Mouse (Mus musculus) frontal cortex, adult (tissue): ENCODE measurements around the gene Dnajc22.

ENCODE experiments used
- ATAC-seq: cut with Nextera tagmentation; 2 replicates; pipeline ENCODE4 v1.9.2; 2017; ENCODE audit warnings: mild to moderate bottlenecking, moderate library complexity, mixed read lengths; ENCODE audit not compliant: low TSS enrichment

The Dnajc22 gene

DNA sequence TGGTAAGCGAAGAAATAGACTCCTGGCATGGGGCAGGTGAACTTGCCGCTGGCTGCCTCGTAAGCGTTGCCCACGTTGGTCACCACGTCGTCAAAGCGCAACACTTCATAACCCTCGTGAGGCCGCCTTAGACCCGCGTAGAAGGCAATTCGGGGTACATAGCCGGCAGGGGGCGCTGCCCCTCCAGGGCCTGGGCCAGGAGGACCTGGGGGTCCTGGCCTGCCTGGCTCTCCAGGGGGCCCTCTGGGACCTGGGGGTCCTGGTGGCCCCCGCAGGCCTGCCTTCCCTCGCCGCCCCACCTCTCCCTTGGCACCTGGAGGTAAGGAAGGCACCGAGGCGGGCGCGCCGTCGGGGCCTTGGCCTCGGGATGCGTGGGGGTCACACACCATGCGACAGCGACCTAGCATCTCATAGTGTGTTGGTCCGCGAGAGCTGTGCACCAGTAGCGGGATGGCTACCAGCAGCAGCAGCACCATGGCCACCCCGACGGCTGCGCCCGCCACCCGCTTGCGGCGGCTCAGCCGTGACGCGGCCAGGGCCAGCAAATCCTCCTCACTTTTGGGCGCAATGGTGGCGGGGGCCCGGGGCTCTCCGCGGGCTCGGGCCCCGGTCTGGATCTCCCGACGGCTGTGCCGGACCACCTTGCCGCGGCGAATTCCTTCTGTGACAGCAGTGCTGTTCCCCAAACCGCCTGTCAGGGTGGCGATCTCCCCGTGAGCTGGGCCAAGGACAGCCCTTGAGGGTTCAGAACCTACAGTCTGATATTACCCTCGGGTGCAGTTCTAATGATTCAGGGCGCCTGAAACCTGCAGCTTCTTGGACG, 5.5 kb upstream of the Dnajc22 start, which contains the start of gene C1ql4:
Gene C1ql4, minus strand, starts transcription at position 565 of the 823 bp plus-strand sequence.
- ATAC-seq = no peak

DNA sequence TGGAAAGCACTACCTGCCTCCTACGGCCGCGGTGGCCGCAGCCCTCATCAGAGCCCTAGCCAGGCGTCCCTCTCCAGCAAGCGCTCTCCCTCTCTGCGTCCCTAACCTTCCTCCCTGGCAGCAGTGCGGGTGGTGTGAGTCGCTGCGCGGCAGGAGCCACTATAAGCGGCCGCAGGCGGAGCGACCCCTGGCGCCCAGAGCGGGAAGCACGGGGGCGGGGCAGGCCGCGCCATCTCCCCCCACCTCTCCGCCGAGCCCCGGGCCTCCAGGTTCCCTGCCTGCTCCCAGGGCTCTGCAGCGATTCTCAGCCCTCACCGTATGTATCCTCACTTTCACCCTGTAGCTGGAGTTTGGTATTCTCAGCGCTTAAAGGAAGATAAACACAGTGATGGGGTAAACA, 4.7 kb upstream of the Dnajc22 start:
- peak; percentile 70 for ATAC-seq

DNA sequence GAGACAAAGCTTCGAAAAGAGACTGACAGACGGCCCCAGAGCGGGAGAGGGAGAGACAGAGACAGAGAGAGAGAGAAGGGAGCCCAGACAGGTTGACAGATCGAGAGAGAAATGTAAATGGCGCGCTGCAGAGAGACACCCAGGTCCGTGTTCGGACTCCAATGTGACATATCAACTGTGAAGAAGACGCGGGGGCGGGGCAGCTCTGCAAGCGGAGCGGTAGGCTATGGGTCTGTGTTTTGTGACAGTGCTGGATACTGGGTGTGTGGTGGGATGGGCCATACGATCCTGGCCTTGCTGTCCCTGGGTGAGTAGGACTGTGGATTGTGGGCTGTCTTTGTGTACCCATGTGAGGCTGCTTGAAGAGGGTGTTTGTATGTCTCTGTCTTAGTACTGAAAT, 3.9 kb upstream of the Dnajc22 start:
- no peak for ATAC-seq

DNA sequence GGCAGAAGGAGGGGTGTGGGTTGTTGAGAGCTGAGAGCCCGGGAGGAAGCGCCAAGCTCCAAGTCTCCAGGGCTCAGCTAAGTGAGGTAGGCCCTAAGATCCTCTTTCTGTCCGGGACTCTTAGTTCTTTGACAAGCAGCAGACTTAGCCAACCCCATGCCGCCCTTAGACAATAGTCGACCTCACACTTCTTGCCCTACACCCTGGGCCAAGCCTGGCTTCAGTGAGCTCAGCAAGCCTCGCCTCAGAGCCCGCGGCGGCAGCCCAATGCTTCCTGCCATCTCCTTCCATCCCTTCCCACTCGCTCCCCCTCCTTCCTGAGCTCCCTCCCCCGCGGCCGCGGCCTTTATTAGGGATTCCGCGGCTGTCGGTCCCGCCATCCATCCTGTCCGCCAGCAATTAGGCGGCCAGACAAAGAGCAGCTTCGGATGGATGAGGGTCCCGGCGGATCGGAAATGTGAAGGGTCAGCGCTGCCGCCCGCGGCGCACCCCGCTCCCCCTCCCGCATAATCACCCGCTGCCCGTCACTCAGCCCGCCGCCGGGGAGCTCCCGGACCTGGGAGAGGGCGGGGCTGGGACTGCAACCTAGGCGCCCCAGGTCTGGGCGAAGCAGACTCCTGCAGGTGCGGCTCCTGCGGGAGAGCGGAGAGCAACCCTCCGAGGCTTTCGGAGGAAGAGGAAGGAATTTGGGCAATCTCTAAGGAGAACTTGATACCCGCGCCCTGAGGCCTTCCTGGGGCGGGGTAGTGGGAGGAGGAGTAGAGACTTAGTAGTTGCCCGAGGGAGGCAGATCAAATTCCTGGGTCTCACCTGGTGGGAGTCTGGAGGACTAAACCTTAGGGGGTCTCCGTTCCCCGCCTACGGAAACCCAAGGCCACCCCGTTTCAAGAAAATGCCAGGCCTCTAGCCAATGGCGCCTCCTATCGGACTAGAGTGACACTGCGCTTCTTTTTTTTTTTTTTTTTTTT, 605 bp downstream of the Dnajc22 start:
- ATAC-seq = no peak

DNA sequence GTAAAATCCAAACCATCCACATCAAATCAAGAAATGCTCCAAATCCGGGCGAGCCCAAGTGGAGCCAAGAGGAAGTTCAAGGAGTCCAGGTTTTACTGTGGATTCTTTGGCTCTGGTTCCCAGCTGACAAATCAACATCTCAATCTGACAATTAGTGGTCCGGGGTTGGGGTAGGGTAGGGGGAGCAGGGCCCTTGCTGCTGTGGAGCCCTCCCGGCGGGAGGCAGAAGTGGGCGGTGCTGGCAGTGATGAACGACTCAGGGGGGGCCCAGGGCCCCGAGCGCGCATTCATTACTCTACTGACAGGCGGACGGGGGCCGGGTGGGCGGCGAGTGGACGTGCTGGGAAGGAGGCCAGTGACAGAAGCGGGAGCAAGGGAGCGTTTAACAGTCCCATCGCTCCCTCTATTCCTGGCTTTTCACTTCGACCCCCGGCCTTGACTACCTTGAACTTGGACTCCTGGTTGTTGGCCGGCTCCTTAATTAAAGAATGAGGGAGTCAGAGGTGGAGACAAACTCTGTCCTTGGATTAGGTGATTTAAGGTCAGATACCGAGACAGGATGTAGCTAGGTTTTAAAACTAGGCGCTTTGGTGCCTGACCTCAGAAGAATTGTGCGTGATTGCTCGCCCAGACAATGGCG, 1.8 kb downstream of the Dnajc22 start:
- ATAC-seq = no peak

DNA sequence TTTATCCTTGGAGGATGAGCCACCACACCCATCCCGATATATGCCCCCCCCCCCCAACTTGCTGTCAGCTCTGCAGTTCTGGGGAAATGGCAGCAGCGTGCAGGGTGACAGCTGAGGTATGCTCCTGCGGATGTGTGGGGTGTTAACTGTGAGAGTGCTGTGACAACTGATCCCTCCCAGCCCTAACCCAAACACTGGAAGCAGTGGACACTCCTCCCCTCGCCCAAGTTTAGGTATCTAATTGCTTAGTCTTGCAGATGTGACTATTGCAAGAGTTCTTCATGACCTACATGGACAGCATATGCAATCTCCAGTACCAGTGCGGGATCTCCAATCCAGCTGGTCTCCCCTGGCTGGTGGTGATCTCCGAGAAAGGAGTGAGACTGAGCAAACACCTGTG, 2.4 kb downstream of the Dnajc22 start:
- no peak for ATAC-seq

DNA sequence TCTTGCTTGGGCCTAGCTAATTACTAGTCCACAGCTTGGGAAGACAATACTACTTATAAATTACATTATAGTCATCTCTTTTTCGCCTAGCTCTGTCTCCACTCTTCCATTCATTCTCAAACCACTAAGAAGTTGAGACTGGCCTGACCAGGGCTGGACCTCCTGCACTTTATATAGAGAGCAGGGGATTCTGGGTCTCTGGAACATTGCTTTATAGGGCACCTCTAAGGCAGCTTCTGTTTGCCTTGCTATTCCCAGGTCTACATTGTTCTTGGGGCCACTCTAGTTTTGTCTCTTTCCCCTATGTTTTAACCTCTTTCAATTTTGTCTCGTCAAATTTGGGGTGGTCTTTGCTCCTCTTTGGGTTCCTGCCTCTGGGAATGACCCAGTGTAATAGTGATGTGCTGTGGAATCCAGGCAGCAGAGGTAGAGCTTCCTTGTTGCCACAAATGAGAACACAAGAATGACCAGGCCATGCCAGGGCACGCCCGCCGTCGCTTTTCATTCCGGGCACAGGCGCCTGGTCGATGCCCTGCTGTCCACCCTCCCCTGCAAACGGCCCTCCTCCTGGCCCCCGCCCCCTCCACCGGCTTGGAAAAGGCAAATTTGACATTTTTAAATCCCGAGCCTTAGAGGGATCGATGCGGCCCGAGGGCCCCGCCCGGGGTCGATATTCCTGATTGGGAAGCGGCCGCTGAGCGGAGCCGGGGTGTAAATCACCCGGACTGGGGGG, 3.3 kb downstream of the Dnajc22 start:
- no peak for ATAC-seq

DNA sequence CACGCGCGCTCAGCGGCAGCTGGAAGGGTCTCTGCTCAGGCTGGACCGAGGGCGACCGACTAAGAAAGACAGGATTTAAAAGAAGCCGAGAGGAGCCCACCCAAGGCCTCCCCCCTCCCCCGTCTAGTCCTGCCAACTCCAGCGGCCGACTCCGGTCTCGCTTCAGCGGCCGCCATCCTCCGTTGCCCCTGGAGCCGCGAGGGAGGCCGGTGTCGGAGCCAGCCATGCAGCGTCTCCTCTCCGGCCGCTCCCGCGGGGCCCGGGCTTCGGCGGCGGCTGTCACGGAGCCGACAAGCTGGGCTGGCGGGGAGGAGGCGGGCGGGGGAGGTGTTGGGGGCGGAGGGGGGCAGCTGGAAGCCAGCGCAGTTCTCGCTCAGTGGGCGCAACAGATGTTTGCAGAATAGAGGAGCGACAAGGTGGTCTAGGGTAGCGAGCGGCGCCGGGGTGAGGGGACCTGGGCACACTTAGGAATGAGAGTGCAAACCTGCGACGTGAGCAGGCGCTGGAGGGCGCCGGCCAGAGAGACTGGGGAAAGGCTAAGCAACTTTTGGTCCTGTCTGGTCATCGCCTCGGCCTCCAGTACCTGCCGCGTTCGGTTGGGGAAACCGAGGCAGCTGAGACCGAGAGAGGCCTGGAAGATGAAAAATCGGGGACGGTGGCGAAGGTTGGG, 4.0 kb downstream of the Dnajc22 start:
- no peak for ATAC-seq

DNA sequence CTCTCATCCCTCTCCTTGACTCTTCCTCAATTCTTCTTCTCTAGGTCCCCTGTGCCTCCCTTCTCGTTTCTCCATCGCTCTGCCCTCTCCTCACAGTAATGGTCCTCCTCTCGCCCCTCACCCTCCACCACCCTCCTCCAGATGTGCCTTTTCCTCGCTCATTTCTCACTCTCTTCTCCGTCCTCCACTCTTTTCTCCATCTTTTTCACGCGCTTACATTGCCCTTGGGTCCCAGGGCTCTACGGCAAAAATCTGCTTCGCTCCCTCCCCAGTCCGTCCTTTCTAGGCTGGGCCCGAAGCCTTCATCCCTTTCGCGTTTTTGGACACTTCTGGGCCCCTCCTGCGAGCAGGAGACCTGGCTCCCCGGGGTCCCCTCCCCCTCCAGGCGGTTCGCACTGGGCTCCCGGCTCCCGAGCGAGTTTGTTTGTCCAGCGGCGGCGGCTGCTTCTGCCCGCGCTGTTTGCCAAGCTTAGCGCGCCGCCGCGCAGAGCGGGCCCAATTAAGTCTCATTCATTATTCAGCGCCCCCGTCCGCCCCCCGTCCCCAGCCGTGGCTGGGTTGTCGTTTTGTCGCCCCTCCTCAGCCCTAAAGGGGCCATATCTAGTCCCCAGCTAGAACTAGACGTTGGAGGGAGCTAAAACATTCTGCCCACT, 5.0 kb downstream of the Dnajc22 start:
- no peak for ATAC-seq

DNA sequence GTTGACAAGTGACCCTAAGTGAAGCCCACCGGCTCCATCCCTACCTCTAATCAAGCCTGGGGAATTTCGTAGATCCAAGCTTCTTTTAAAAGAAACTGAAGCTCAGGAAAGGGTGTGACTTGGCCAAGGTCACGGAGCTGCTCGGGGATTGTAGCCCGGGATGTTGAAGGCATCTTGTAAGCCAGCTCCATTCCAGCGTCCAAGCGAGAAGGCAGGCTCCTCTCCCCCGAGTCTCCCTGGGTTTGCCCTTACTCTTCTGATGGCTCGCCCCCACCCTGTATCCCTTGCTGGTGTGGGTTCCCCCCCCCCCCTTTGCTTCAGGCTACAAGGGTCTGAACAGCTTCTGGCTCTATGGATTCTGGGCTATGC, 5.5 kb downstream of the Dnajc22 start:
- ATAC-seq = no peak

DNA sequence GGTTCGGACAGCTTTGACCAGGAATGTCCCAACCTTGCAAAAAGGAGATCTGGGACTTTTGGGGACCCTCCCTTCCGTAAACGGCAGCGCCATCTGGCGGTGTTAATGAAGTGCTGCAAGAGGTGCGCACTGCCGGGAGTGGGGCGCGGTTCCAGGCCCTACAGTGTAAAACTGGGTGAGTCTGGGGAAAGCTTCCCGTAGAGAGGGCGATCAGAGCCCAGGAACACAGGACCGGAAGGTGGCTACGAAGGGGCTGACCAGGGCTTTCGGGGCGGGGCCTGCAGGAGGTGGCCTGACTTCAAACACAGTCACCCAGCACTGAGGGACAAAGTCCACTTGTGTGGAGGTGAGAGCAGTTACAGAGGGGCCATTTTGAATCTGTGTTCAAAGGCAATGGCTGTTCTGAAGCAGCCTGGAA, 6.2 kb downstream of the Dnajc22 start:
- no peak; the same call in 1 of the 2 replicates for ATAC-seq

DNA sequence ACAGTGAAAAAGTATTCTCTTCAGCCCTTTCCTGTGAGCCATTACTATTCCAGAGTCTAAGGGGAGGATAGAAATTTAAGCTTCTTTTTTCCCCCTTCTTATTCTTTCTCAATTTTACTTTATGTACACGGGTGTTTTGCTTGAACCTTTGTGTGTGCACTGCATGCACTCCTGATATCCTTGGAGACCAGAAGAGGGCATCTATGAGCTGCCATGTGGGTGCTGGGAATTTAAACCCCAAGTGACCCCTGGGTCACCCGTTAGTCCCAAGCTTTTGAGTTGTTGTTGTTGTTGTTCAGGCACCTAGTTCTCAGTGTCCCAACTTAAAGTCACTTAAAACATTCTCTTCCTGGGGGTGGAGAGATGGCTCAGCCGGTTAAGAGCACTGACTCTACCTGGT, 7.0 kb downstream of the Dnajc22 start:
- ATAC-seq = no peak

DNA sequence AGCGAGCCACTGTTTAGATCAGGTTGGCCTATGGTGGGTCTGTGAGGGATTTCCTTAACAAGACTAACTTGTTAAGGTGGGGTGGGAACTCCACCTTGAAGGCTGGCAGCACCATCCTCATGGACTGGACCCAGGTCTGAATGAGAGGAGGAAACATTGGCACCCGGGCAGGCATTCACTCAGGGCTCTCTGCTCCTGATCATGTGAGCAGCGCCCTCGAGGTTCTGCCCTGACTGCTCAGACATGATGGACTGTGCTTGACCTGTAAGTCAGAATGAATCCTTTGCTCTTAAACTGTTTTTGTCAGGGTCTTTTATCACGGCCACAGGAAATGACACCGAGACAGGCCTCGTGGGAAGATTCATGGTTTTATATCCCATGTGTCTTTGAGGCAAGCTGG, 12.3 kb downstream of the Dnajc22 start:
- ATAC-seq = no peak

DNA sequence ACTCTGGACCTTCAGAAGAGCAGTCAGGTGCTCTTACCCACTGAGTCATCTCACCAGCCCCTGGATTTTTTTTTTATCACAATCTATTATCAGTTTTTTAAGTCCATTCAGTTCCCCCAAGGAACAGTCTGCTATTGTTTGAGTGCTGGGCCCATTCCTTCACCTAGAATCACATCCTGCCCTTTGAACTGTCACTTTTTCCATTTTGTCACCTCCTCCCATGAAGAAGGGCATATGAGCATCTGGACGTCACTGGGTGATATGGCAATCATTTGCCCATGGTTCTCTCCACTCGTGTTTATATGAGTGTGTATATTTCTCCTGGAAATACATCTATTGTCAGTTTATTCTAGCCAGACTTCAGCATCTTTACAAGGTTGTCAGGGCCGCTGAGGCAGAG, 14.9 kb downstream of the Dnajc22 start:
- no peak for ATAC-seq

DNA sequence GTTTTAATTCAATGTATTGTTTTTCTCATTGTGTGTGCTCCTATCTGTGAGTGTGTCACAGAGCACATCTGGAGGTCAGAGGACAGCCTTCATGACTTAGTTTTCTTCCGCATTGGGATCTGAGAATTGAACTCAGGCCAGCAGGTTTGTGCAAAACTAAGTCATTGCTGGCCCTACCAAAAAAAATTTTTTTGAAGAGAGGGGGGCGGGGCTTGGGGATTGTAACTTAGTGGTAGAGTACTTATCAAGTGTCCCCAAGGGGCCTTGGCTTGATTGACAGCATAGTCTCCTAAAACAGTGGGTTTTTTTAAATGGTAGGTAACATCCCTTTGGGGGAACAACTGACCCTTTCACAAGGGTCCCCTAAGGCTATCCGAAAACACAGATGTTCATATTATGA, 18.2 kb downstream of the Dnajc22 start:
- ATAC-seq = no peak

DNA sequence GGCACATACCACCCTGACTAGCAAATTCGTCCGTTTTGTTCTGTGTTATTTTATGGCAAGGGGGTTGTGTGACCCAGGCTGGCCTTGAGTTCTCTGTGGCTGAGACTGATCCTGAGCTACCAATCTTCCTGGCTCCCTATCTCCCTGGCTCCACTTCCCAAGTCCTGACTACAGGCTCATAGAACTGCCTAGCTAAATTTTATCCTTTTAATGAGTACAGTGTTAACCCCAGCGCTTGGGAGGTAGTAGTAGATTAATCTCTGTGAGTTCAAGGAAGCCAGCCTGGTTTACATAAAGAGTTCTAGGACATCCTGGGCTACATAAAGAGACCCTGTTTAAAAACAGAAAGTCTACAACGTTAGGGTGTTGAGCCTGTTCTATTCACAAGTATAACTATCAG, 18.8 kb downstream of the Dnajc22 start:
- ATAC-seq = no peak

DNA sequence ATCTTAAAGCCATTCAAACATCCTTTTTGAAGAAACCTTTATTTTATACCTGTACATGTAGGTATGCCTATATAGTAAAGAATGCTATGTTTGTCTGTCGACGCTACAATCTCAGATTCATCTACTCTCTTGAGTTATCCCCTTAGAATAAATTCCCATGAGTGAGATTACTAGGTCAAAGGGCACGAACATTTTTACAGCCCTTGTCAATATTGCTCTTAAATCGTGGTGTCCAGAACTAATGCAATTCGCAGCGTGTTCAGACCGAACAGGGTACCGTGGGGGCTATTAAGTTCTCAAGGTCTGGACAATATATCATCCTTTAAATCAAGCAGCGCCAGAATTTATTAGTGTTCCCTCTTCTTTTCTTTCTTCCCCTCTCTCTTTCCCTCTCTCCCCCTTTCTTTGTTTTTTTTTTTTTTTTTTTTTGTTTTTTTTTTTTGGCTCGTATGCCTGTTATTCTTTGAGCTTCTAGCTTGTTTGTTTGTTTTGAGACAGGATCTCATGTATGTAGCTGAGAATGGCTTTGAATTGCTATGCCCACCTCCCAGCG, 19.9 kb downstream of the Dnajc22 start:
- no peak for ATAC-seq

DNA sequence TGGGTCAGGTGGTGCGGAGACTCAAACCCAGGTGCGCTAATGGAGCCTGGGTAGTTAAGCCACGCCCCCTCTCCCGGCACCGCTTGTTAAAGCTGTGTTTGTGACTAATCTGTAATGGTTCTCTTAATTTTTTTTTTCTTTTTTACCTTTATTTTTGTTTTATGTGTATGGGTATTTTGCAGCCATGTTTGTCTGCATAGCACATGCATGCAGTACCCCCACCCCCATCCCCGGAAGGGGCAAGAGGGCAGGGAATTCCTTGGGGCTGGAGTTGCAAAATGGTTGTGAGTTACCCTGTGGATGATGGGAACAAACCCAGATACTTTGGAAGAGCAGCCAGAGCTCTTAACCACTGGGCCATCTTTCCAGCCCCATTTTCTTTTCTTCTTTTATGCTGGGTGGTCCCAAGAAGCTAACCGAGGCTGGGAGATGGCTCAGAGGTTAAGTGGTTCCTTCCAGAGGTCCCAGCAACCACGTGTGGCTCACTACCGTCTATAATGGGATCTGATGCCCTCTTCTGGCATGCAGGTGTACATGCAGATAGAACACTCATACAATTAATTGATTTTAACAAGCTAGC, 20.5 kb downstream of the Dnajc22 start:
- no peak for ATAC-seq

DNA sequence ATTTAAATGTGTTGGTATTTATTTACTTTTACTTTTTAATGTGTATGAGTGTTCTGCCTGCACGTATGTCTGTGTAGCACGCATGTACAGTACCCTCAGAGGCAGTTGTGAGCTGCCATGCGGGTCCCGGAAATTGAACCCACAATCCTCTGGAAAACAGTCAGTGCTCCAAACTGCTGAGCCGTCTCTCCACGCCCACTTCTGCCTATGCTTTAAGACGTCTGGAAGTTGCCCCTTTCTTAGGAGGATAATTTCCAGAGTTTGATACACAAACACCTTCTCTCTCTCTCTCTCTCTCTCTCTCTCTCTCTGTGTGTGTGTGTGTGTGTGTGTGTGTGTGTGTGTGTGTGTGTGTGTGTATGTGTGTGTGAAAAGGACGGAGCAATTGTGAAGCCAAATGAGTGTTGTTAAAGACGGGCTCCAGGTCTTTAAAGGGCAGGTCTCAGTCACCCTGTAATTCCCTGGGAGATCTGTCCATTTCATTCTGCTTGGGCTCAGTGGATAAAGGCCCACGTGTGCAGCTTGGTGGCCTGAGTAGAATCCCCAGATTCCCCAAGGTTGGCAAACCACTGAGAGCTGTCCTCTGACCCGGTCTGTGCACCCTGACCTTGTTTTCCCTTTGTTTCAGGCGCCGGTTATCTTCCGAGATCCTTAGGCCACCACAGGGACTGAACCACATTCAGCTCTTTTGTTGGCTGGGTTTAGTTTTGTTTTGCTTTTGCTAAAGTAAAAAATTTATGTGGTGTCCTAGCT, 21.5 kb downstream of the Dnajc22 start:
- no peak for ATAC-seq
